Mouse (Mus musculus): ENCODE results near the gene Minar1. TPM values are rescaled to one million over a fixed set of nuclear protein-coding genes. Genes with fewer than 3 reads are reported as not detected.

Gene Minar1
- total RNA-seq, 1 experiment from 2014 or later = 0.33 TPM

Other genes starting within 250 kb of the Minar1 start
- 80.1 and 92.7 TPM in 2 replicates for gene Tmed3, start 81.9 kb upstream of the Minar1 start, total RNA-seq (2021)
- gene Ankrd34c, start 115.3 kb upstream of the Minar1 start, total RNA-seq (2021) = not detected in 2 replicates

All from adrenal gland, postnatal 25 days (tissue).